Mouse (Mus musculus): Measurements from ENCODE around the gene Zfp664.

Zfp664 gene

DNA sequence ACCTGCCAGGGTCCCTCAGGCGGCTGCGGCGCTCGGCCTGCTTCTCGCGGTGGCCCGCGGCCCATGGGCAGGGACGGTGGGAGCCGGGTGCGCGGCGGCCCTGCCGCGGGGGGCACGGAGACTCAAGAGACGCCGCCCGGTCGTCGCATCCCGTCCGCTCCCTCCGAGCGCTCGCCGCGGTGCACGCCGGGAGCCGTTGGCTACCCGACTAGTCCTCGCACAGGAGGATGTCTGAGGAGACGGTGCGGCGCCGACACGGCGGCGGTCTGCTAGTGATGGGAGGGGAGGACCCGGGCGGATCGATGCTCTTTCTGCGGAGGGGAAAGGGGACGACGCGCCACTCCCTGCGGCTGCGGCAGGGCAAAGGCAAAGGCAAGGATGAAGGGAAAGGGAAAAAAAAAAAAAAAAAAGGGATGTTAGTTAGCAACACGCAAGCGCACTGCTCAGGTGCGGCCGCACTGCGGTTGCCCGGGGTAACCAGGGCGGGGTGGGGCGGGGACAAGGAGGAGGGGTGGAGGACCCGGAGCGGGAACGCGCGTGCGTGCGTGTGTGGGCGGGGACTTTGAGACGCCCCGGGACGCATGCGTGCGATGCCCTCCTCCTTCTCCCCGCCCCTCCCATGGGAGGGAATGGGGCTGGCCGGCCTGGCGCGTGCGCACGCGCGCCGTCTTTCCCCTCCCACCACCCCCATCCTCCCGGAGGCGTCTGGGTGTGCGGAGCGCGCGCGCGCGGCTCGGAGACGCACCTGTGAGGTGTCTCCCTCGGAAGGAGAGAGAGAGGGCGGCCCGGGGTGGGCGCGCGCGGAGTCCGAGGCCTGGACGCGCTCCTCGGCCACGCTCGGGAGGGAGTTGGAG, at the start of gene Zfp664, which contains the start of gene Ccdc92:
Gene Zfp664, plus strand, starts transcription at position 679 of the 854 bp plus-strand sequence.
Gene Ccdc92, minus strand, starts transcription at position 412 of the 854 bp plus-strand sequence.
- DNase-seq (ENCODE audit: low spot score), result peak; percentile 96

GRCm38 (mm10) chr5:124814797-124815196, 47.7 kb upstream of the Zfp664 start:
- DNase-seq (ENCODE audit: low spot score), result no peak

DNA sequence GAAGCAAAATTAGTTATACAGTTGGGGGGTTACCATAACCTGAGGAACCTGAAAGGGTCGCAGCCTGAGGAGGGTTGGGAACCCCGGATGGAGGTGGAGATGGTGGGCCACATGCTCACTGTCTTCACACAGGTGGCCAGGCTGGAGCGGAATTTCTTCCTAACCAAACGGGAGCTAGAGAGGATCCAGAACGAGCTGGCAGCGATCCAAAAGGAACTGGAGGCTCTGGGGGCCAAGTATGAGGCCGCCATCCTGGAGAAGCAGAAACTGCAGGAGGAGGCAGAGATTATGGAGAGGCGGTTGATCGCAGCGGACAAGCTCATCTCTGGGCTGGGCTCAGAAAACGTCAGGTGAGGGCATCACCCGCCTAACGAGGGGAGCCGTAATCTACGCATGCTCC, 45.4 kb upstream of the Zfp664 start:
- no peak for DNase-seq (ENCODE audit: low spot score)

DNA sequence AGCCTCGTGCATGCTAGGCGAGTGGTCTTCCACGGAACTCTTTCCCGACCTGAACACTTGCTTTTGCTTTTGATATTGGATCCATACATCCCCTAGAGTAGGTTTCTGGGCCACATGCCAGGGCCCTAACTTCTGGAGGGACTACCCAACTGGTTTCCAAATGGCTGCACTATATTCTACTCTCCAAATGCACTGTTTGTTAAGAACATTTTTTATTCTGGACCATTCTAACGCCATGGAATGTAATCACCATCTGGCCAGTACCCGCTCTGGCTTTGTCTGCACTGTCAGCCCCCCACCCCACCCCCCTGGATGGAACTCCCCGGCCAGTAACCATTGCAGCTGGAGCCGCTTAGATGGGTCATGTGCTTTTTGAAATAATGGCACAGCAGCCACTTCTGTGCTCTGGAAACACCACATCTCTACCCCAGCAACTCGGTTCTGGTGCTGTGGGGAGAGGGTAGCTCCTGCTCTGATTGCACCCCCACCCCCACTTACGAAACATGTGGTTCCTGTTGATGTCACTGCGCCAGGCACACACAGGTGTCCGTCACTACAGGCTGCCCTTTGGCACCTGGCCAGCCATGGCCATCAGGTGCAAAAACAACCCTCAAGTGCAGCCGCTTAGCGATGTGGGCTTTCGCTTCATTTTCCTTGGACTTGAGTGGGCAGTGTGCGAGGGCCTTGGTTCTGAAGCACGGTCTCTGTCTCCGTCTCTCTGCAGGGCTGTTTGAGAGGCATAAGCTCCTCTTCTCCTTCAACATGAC, 40.2 kb upstream of the Zfp664 start:
- no peak for DNase-seq (ENCODE audit: low spot score)

DNA sequence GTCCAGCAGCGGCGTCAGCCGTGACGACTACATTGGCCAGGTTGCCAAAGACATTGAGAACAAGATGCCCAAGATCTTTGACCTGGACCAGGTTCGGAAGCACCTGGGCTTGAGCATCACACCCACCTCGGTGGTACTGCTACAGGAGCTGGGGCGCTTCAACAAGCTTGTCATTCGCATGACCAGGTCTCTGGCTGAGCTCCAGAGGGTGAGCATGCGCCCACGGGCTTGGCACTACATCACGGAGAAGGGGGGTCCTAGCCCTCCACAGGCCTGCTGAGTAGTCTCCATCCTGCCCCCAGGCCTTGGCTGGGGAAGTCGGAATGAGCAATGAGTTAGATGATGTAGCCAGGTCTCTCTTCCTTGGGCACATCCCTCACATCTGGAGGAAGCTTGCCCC, 32.2 kb upstream of the Zfp664 start:
- DNase-seq (ENCODE audit: low spot score), result no peak

DNA sequence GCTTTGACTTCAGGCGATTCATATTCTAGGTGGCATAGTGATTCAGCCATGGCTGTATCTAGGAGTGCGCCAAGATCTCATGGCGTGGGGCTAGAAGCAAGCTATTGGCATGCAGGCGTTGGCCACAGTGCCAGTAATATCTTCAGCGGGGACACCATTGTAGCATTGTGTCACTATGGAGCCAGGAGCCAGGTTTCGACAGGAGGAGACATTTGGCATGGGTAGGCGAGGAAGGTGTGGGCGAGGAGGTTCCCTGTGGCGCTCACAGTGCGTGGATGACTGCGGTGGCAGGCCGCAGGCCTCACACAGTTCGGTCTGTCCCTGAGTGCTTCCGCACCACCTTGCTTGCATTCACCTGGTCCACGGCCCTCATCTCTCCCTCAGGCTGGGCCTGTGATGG, 27.3 kb upstream of the Zfp664 start:
- DNase-seq (ENCODE audit: low spot score), result no peak

GRCm38 (mm10) chr5:124836075-124836474, 26.4 kb upstream of the Zfp664 start:
- no peak for DNase-seq (ENCODE audit: low spot score)

DNA sequence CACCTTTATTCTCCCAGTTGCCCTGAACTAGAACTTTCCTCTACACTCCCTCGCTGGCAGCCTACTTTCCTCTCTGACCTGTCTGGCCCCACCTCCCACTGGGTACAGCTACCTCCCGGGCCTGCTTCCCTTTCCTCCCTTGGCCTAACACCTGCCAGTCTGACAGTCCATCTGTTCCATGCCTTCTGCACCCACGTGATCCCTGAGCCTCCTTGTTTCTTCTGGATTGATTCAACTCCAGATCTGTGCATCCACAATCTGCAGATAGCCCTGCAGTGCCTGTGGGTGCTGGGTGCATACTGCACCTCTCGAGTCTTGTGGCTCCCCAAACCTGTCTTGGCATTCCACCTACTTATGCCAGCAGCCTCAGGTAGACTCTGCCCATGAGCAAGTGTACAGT, 25.9 kb upstream of the Zfp664 start:
- DNase-seq (ENCODE audit: low spot score), result no peak

DNA sequence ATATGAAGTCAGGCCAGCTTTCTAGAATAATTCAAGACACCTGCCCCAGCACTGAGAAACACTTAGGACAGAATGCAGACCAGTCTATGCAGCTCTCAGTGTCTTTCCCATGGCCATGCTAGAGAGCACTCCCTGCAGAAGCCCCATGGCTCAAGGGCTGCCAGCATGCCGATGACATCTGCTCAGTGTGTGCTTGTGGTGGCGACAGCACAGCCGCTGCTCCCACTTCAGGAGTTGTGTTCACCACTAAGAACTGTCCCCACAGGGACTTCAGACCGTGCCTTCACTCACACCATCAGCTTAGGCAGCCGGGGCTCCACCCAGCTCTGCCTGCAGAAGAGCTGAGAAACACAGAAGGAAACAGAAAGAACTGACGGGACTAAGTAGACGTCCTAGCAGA, 22.3 kb upstream of the Zfp664 start:
- no peak for DNase-seq (ENCODE audit: low spot score)

DNA sequence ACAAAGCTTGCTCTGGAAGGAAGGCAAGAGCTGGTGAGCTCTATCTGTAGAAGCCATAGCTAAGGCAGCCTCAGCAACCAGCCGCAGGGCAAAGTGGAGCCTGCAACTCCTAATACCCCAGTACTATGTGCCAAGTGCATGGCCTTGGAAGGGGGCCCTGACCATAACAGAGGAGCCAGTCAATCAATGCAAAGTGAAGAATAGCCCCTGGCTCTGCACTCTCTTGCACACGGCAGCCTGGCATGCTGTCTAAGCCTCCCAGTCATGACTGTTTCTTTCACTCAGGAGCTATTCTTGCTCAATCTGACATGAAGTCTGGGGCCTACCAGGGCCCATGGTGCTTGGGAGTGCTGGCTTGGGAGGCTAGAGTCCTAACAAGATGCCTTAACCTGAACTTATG, 21.8 kb upstream of the Zfp664 start:
- no peak for DNase-seq (ENCODE audit: low spot score)

- no peak for DNase-seq (ENCODE audit: low spot score)
These were observed 19.1 kb upstream of the Zfp664 start for GRCm38 (mm10) chr5:124843386-124843785.

DNA sequence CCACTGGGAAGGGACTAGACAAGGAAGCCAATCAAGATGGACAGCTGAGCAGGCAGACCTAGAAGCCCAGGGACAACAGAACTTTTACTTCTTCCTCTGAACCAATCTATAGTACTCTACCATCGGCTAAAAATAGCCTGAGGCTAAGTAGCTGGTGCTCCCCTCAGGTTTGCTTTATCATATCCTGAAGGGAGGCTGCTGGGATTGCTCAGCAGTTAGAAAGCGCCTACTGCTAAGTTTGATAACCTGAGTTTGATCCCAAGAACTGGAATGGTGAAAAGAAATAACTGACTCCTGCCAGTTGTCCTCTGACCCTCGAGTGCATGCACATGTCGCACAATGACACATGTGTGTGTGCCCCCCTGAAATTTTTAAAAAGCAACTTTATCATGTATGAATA, 17.6 kb upstream of the Zfp664 start:
- no peak for DNase-seq (ENCODE audit: low spot score)

GRCm38 (mm10) chr5:124847014-124847413, 15.5 kb upstream of the Zfp664 start:
- DNase-seq (ENCODE audit: low spot score), result no peak

DNA sequence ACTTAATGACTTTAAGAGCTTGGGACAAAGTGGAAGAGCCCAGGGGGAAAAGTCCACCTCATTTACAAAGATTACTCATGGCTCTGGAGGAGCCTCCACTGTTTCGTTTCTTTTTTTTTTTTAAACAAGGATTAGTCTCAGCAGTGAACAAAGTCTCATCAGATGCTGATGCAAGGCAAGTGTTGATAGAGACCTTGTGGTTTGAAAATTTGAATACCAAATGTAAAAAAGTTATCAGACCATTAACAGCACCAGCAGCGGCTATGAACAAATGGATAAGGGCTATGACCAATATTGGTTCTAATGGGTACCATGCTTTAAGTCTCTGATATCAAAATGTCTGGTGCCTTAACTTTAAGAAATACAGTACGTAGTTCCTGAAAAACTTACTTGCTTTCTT, 13.5 kb upstream of the Zfp664 start:
- DNase-seq (ENCODE audit: low spot score), result no peak

DNA sequence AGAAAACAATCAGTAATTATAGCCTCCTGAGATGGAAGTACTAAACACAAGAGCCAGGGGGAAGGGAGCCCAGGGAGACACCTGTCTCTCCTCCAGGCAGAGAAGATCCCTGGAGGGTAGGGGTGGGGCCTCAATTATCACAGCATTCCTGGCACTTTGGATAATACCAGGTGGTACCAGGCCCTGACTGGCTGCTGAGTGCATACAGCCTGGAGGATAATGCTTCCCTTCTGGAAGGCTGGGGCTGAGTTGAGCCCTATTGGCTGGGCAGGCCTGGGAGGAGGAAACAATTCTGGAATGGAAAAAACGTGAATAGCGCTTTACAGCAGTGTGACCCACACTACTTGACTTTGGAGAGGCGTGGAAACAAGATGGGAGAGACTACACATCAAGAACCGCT, 10.9 kb upstream of the Zfp664 start:
- peak; percentile 43 for DNase-seq (ENCODE audit: low spot score)

- DNase-seq (ENCODE audit: low spot score), result peak; percentile 31
These were observed 10.2 kb upstream of the Zfp664 start for GRCm38 (mm10) chr5:124852294-124852693.

GRCm38 (mm10) chr5:124853079-124853478, 9.4 kb upstream of the Zfp664 start:
- peak; percentile 24 for DNase-seq (ENCODE audit: low spot score)

DNA sequence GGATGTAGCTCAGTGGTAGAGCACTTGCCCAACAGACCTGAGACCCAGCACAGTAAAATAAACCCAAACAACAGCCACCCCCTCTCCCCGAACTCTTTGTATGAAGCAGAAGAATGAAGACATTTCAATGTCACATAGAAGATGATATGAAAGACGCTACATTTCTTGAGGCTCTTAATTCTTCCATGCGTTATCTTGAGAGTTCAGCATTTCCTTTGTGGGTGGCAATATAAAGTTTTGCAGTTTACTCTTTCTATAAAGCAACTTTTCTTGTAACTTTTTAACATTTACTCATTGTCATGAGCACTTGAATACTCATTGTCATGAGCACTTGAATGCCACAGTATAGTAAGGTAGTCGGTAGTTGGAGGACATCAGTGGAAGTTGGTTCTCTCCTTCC, 8.3 kb upstream of the Zfp664 start:
- DNase-seq (ENCODE audit: low spot score), result no peak

DNA sequence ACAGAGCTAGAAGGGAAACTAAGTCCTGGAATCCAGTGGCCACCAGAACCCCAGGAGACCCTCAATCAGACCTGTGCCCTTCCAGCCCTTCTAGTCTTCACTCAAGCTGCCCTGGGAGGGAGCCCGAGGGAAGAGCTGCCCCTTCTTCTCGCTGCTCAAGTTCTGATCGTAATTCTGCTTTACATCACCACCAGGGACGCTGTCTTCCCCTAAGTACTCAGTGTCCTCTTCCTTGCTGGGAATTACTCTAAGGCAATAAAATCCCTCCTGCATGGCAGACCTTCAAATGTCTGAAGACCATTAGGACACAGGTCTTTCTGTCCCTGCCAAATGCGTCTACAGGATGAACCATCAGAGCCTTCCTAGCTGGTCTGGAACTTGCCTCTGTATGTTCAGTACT, 2.5 kb upstream of the Zfp664 start:
- no peak for DNase-seq (ENCODE audit: low spot score)

GRCm38 (mm10) chr5:124861463-124861862, 1.0 kb upstream of the Zfp664 start:
- DNase-seq (ENCODE audit: low spot score), result no peak

DNA sequence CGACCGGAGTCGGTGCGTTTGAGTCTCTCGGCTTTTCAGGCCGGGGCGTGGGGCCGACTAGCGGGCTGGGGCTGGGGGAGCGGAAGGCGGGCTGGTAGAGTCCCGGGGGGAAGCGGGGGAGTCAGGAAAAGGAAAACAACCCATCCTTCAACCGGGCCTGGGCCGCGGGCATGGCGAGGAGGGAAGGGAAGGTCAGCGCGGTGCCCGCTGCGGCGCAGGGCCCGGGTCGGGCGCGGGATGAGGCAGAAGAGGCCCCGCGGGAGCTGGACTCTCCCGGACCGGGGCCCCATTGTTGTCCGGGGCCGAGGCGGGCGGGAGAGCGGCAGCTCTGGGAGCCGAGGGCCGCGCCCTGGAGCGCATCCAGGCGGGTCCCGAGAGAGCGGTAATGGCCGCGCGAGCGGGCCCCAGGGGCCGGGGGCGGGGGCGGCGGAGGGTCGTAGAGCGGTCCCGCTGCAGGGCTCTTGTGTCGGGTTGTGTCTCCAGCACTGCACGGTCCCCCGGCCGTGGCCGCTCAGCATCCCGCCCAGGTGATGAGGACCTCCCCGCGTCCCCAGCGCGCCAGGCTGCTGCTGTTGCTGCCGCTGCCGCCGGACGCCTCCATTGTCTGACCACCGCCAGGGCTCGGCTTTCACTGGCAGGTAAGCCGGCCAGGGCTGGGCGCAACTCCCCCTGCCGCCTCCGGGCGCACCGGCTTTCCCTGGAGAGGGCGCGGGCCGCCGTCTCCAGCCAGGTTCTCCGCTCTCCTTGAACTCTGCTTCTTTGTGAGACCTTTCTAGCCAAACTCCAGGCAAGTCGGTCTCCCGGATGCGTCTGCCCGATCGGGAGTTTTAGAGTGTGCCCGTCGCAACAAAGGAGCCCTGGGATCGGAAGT, 615 bp downstream of the Zfp664 start:
- peak; percentile 28 for DNase-seq (ENCODE audit: low spot score)

DNA sequence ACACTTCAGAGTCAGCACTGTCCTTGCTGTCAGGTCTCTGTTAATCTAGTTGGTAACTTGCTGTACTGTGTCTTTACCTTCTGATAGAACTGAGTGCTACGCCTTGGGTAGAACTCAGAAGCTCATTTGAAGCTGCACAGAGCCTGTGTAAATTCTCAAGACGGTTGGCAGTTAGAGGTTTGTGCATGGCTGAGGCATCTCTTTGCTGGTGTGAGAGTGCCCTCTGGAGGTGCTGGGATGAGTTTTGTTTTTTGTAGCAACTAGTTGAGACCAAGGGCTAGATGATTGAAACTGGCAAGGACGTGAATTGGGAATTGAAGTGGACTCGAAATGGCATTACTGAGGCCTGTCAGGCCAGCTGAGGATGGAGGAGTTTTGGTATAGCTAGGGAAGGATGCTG, 6.5 kb downstream of the Zfp664 start:
- DNase-seq (ENCODE audit: low spot score), result peak; percentile 75

All from lung, postnatal 25 days (tissue).